Mouse (Mus musculus) hindbrain, embryonic 12.5 days (tissue): ENCODE measurements around the gene Pcp4l1. TPM values are rescaled to one million over a fixed set of nuclear protein-coding genes. Genes with fewer than 3 reads are reported as not detected.

ENCODE experiments used
- ATAC-seq: fragments of 200-750 bp; cut with Nextera tagmentation; 2 replicates; pipeline ENCODE4 v1.8.0; 2017; ENCODE audit warnings: moderate TSS enrichment; ENCODE audit not compliant: low FRiP score
- H3K27ac ChIP-seq: fragments of 300-500 bp; sonication (generic); 2 replicates; pipeline ENCODE4 v1.5.1; 2016; ENCODE audit warnings: mild to moderate bottlenecking
- H3K27me3 ChIP-seq: fragments of 300-500 bp; sonication (generic); 2 replicates; pipeline ENCODE4 v1.6.1; 2016; ENCODE audit warnings: mild to moderate bottlenecking
- H3K36me3 ChIP-seq: fragments of 300-500 bp; sonication (generic); 2 replicates; pipeline ENCODE4 v1.6.1; 2016; ENCODE audit warnings: mild to moderate bottlenecking
- H3K4me1 ChIP-seq: fragments of 300-500 bp; sonication (generic); 2 replicates; pipeline ENCODE4 v1.6.1; 2016
- H3K4me2 ChIP-seq: fragments of 300-500 bp; sonication (generic); replicated peaks from 2 replicates; pipeline ENCODE4 v1.6.1; 2016; ENCODE audit warnings: mild to moderate bottlenecking
- H3K4me3 ChIP-seq: fragments of 300-500 bp; sonication (generic); 2 replicates; pipeline ENCODE4 v1.5.1; 2016; ENCODE audit warnings: mild to moderate bottlenecking
- H3K9ac ChIP-seq: fragments of 300-500 bp; sonication (generic); 2 replicates; pipeline ENCODE4 v1.6.1; 2016; ENCODE audit warnings: mild to moderate bottlenecking, moderate library complexity
- H3K9me3 ChIP-seq: fragments of 300-500 bp; sonication (generic); replicated peaks from 2 replicates; pipeline ENCODE4 v1.6.1; 2016; ENCODE audit warnings: mild to moderate bottlenecking
- WGBS: fragments of 180-500 bp; shearing (Covaris S2); methylation state at CpG from one replicate; pipeline ENCODE4 v1.1.7; 2016; 5-methylcytosine and 5-hydroxymethylcytosine counted together
- polyA plus RNA-seq: library from polyadenylated mRNA; unstranded; fragments of >200 nt; fragmentation: Nextera tagmentation; extraction: Ambion mirVana; gene quantifications from 2 replicates; pipeline ENCODE4 v1.2.1, GENCODE M21; 2016

The Pcp4l1 gene
- polyA plus RNA-seq, 1 experiment from 2014 or later: 22.8 TPM

- WGBS: 71% methylated on average over 4 of the region's 4 CpGs
- no peak overlapping the region for H3K27ac ChIP-seq
- H3K4me3 ChIP-seq: no peak overlapping the region
- H3K9me3 ChIP-seq: no peaks in the 10 kb centered on the region
- H3K27me3 ChIP-seq: no peaks in the 10 kb centered on the region
- ATAC-seq: no peak
- H3K36me3 ChIP-seq: peaks cover 35% of the 10 kb centered on the region
- H3K9ac ChIP-seq: no peak overlapping the region
- 0 out of 2 replicates have a peak, but pooled peaks cover 2% of the 10 kb centered on the region for H3K4me1 ChIP-seq
- no peak overlapping the region for H3K4me2 ChIP-seq
Measured at GRCm38 (mm10) chr1:171231844-171232243, 35.8 kb upstream of the Pcp4l1 start.

DNA sequence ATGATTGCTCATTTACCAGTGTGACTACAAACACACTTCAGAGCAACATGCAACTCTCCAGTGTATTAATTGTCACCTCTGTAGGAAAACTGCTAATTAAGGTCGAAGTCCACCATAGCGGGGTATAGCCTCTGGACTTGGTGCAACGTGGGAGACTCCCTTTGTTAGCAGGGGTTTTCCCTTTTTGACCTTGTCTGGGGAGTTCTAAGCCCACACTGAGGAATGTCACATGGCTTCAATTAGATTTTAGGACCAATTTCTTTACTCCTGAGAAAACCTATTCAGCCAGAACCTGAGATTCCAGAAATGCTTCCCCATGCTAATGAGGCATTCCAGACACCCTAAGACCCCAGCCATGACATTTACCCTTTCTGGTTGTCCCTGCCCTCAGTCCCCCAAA is 34.1 kb upstream of the Pcp4l1 start:
- Histone ChIP-seq H3K36me3 (peaks cover 20% of the 10 kb centered on the region), H3K9me3 (no peaks in the 10 kb centered on the region), H3K27me3 (no peaks in the 10 kb centered on the region), H3K9ac (no peak overlapping the region), H3K4me1 (0 out of 2 replicates have a peak, but pooled peaks cover 2% of the 10 kb centered on the region), H3K27ac (no peak overlapping the region), H3K4me3 (no peak overlapping the region), H3K4me2 (no peak overlapping the region)
- WGBS: 46% methylated on average over 3 of the region's 3 CpGs
- no peak for ATAC-seq

DNA sequence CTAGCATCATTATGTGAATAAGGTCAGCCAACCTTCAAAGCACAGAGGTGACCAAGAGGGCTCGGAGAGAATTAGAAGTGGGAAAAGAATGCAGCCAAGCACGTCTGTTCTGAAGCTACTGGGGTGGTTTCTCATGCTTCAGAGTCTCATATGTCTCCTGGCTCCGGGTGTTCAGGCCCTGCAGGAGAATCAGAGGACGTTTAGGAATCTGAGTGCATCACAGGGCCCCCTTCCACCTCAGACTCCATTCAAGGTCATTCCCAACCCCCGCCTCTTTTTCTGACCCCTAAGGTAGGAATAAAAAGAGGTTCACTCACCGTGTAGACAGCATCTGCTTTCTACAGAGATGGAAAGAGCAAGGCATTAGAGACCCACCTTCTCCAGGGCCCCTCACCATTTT is 33.7 kb upstream of the Pcp4l1 start:
- H3K4me3 ChIP-seq: no peak overlapping the region
- H3K27ac ChIP-seq: no peak overlapping the region
- H3K36me3 ChIP-seq: peaks cover 15% of the 10 kb centered on the region
- ATAC-seq: no peak
- H3K27me3 ChIP-seq: no peaks in the 10 kb centered on the region
- 50% methylated on average over 6 of the region's 6 CpGs for WGBS
- H3K9me3 ChIP-seq: no peaks in the 10 kb centered on the region
- 0 out of 2 replicates have a peak, but pooled peaks cover 2% of the 10 kb centered on the region for H3K4me1 ChIP-seq
- no peak overlapping the region for H3K9ac ChIP-seq
- no peak overlapping the region for H3K4me2 ChIP-seq

DNA sequence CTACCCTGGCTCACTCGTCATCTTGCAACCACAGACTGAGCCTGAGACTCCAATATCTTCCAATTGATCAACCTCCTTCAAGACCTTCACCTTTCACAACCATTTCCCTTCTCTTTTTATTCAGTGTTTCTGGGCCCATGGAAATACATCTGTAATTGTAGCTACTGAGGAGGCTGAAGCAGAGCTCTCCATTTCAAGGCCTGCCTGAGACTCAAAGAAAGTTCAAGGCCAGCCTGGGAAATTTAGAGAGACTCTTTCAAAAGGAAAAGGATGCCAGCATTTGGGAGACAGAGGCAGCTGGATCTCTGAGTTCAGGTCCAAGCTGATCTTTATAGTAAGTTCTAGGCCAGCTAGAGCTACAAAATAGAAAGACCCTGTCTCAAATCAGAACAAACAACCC is 31.8 kb upstream of the Pcp4l1 start:
- Histone ChIP-seq H3K36me3 (no peaks in the 10 kb centered on the region), H3K9ac (no peak overlapping the region), H3K4me2 (no peak overlapping the region), H3K9me3 (no peaks in the 10 kb centered on the region), H3K4me1 (peaks cover 5% of the 10 kb centered on the region; the same call in 1 of the 2 replicates), H3K27me3 (no peaks in the 10 kb centered on the region), H3K27ac (no peak overlapping the region), H3K4me3 (no peak overlapping the region)
- 96% methylated on average over 1 of the region's 1 CpGs for WGBS
- ATAC-seq: no peak

- Histone ChIP-seq H3K27me3 (no peaks in the 10 kb centered on the region), H3K27ac (no peak overlapping the region), H3K4me2 (no peak overlapping the region), H3K4me1 (peaks cover 7% of the 10 kb centered on the region), H3K9me3 (no peaks in the 10 kb centered on the region), H3K4me3 (no peak overlapping the region), H3K9ac (no peak overlapping the region), H3K36me3 (no peaks in the 10 kb centered on the region)
- ATAC-seq: no peak
- WGBS: 43% methylated on average over 4 of the region's 4 CpGs
Measured at GRCm38 (mm10) chr1:171226780-171227179, 30.7 kb upstream of the Pcp4l1 start.

- H3K9ac ChIP-seq: no peak within 1 kb of the TSS
- H3K27me3 ChIP-seq: no peaks in the 10 kb centered on the region
- no peak within 1 kb of the TSS for H3K4me2 ChIP-seq
- H3K36me3 ChIP-seq: 0 out of 2 replicates have a peak, but pooled peaks cover 3% of the 10 kb centered on the region
- H3K4me3 ChIP-seq: no peak within 1 kb of the TSS
- 81% methylated on average over 5 of the region's 5 CpGs for WGBS
- no peak within 1 kb of the TSS for H3K27ac ChIP-seq
- H3K9me3 ChIP-seq: no peaks in the 10 kb centered on the region
- peaks cover 15% of the 10 kb centered on the region for H3K4me1 ChIP-seq
- no peak for ATAC-seq
Measured at GRCm38 (mm10) chr1:171224857-171225256, 28.8 kb upstream of the Pcp4l1 start, which contains the start of gene Apoa2. Apoa2 (plus strand) TSS chr1:171225054.

DNA sequence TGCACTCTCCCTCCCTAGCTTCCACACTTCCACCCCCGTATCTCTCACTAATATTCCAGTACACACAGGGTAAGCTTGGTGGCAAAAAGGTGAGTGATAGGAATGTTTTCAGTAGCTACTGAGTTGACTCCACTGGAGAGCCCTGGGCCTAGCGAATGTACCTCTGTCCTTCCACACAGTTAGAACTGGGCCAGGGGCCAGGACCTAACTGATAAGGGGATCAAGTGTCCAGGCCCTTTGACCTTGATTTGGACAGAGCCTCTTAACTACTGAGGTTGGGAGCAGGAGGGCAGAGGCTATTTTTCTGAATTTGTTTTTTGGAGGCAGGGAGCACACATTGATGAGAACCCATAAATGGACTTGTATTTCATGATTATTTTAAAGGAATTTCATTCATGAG is 27.7 kb upstream of the Pcp4l1 start:
- peaks cover 15% of the 10 kb centered on the region for H3K4me1 ChIP-seq
- H3K9ac ChIP-seq: no peak overlapping the region
- H3K27ac ChIP-seq: no peak overlapping the region
- H3K36me3 ChIP-seq: peaks cover 13% of the 10 kb centered on the region; the same call in 1 of the 2 replicates
- no peak for ATAC-seq
- 88% methylated on average over 2 of the region's 2 CpGs for WGBS
- no peak overlapping the region for H3K4me3 ChIP-seq
- no peak overlapping the region for H3K4me2 ChIP-seq
- no peaks in the 10 kb centered on the region for H3K9me3 ChIP-seq
- H3K27me3 ChIP-seq: no peaks in the 10 kb centered on the region

GRCm38 (mm10) chr1:171223168-171223567 is 27.1 kb upstream of the Pcp4l1 start:
- Histone ChIP-seq H3K36me3 (peaks cover 19% of the 10 kb centered on the region; the same call in 1 of the 2 replicates), H3K4me3 (peak overlapping the region; percentile 57), H3K4me1 (peaks cover 15% of the 10 kb centered on the region), H3K9ac (no peak overlapping the region), H3K27me3 (no peaks in the 10 kb centered on the region), H3K9me3 (no peaks in the 10 kb centered on the region), H3K4me2 (peak overlapping the region; percentile 75; the same call in 1 of the 2 replicates), H3K27ac (peak overlapping the region; percentile 49; the same call in 1 of the 2 replicates)
- no peak for ATAC-seq
- 80% methylated on average over 6 of the region's 6 CpGs for WGBS

GRCm38 (mm10) chr1:171222238-171223155 is 26.4 kb upstream of the Pcp4l1 start, which contains the start of gene Tomm40l:
Tomm40l (minus strand) TSS chr1:171222514.
- Histone ChIP-seq H3K36me3 (peaks cover 22% of the 10 kb centered on the region; the same call in 1 of the 2 replicates), H3K4me1 (peaks cover 15% of the 10 kb centered on the region), H3K27me3 (no peaks in the 10 kb centered on the region), H3K4me3 (peak within 1 kb of the TSS; percentile 57), H3K27ac (peak within 1 kb of the TSS; percentile 49), H3K4me2 (peak within 1 kb of the TSS; percentile 75), H3K9me3 (no peaks in the 10 kb centered on the region), H3K9ac (peak within 1 kb of the TSS; percentile 64)
- peak; percentile 97 for ATAC-seq
- WGBS: 2% methylated on average over 28 of the region's 28 CpGs

GRCm38 (mm10) chr1:171221281-171222193 is 25.5 kb upstream of the Pcp4l1 start:
- Histone ChIP-seq H3K4me1 (peaks cover 15% of the 10 kb centered on the region), H3K36me3 (peaks cover 22% of the 10 kb centered on the region; the same call in 1 of the 2 replicates), H3K9me3 (no peaks in the 10 kb centered on the region), H3K27me3 (no peaks in the 10 kb centered on the region), H3K9ac (peak overlapping the region; percentile 64), H3K4me2 (peak overlapping the region; percentile 75), H3K4me3 (peak overlapping the region; percentile 57), H3K27ac (peak overlapping the region; percentile 44; the same call in 1 of the 2 replicates)
- 7% methylated on average over 22 of the region's 22 CpGs for WGBS
- no peak for ATAC-seq

- peak overlapping the region; percentile 75 for H3K4me2 ChIP-seq
- H3K9me3 ChIP-seq: no peaks in the 10 kb centered on the region
- H3K4me1 ChIP-seq: peaks cover 15% of the 10 kb centered on the region
- H3K27me3 ChIP-seq: no peaks in the 10 kb centered on the region
- 13% methylated on average over 10 of the region's 10 CpGs for WGBS
- peak overlapping the region; percentile 64; the same call in 1 of the 2 replicates for H3K9ac ChIP-seq
- H3K36me3 ChIP-seq: peaks cover 22% of the 10 kb centered on the region; the same call in 1 of the 2 replicates
- H3K4me3 ChIP-seq: peak overlapping the region; percentile 57; the same call in 1 of the 2 replicates
- peak; percentile 25; the same call in 1 of the 2 replicates for ATAC-seq
- H3K27ac ChIP-seq: no peak overlapping the region
Measured at GRCm38 (mm10) chr1:171220871-171221270, 24.8 kb upstream of the Pcp4l1 start.
